Mouse (Mus musculus): ENCODE measurements at regions not wholly inside any gene's neighbourhood (a gene's known extent, or its start where the extent isn't known, plus 50 kb on each side); places are given as distances from the start of the nearest gene placed in this dataset.

DNA sequence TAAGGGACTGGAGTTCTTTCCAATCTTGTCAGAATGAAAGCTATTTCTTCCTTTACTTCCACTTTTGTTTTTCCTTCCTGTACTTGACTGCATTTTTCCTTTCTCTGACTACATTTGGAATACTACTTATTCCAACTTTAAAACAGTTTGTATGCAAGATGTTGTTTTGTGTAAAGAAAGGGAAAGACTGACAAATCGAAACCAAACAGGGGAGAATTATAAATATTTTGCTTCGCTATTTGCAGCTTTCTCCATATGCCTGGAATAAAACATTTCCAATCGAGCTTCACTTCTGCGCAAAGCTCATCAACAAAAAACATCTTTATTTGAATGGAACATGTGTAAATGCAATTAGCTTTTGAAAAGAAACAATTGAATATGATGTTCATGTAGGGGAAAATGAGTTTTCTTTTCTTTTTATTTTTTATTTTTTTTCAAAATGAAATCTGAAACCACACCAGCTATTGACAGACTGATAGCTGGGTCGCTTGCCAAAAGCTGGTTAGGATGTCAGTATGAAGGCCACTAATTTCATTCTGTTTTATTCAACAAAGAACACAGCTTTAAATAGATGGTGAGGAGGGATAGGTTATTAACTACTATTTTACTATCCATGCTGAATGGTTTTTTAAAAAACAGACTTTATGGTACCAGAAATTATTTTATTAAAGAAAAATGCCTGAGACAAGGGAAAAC, 102.7 kb downstream of the Rpl36a-ps1 start:
- H3K27ac ChIP-seq (replicated peaks; ENCODE audit: low read depth, low read length), result no peak overlapping the region
- H3K9me3 ChIP-seq (ENCODE audit: control insufficient read depth, low read length), result no peaks in the 10 kb centered on the region
- no peak for ATAC-seq (ENCODE audit: low FRiP score, low TSS enrichment)
- WGBS, result 84% methylated on average over 5 of the region's 5 CpGs
- no peaks in the 10 kb centered on the region for H3K4me1 ChIP-seq (ENCODE audit: control insufficient read depth, insufficient read depth, low read length)
- H3K4me3 ChIP-seq (replicated peaks; ENCODE audit: low read depth, low read length), result no peak overlapping the region
- no peaks in the 10 kb centered on the region for H3K36me3 ChIP-seq (ENCODE audit: control insufficient read depth, insufficient read depth, low read length)
- DNase-seq, result no peak
- H3K9ac ChIP-seq (replicated peaks; ENCODE audit: low read length), result no peak overlapping the region
- no peak overlapping the region for H3K4me2 ChIP-seq (ENCODE audit: low read length)
- H3K27me3 ChIP-seq (ENCODE audit: control insufficient read depth, insufficient read depth, low read length), result no peaks in the 10 kb centered on the region

DNA sequence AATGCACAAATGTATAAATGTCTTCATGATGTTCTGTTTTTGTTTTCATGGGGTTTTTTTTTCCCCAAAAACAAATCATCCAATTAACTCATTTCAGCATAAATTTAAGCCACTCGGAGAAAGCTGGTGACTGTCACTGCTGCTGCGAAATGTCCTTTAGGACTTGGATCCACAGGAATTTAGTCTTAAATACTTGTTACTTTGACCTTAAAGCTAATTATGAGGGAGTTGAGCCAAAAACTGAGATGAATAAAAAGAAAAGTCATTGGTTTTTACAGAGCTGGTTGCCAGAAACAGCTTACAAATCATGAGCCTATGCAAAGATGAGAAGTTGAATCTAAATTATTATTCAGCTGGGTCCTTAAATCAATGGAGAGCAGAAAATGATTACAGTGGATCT, 106.5 kb downstream of the Rpl36a-ps1 start:
- 86% methylated on average over 2 of the region's 2 CpGs for WGBS
- no peak overlapping the region for H3K9ac ChIP-seq (replicated peaks; ENCODE audit: low read length)
- H3K4me3 ChIP-seq (replicated peaks; ENCODE audit: low read depth, low read length), result no peak overlapping the region
- no peak for DNase-seq
- no peak overlapping the region for H3K27ac ChIP-seq (replicated peaks; ENCODE audit: low read depth, low read length)
- no peaks in the 10 kb centered on the region for H3K27me3 ChIP-seq (ENCODE audit: control insufficient read depth, insufficient read depth, low read length)
- ATAC-seq (ENCODE audit: low FRiP score, low TSS enrichment), result no peak
- H3K4me2 ChIP-seq (ENCODE audit: low read length), result no peak overlapping the region
- no peaks in the 10 kb centered on the region for H3K9me3 ChIP-seq (ENCODE audit: control insufficient read depth, low read length)
- no peaks in the 10 kb centered on the region for H3K36me3 ChIP-seq (ENCODE audit: control insufficient read depth, insufficient read depth, low read length)
- no peaks in the 10 kb centered on the region for H3K4me1 ChIP-seq (ENCODE audit: control insufficient read depth, insufficient read depth, low read length)

DNA sequence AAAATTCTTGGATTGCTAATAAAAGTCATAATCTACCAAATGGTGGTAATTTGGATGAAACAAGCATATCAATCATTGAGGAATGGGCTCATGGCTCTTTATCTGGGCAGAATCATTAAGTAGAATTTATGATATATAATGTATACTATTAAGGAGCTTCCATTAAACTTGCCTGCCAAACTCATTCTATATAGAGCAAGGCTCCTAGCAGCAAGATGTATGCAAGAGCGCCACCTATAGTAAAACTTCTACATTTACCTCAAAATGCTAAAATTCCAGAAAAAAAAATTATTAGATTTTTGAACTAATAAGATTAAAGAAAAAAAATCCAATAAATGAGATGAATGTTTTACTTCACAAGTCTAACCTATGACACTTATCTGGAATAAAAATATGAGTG, 107.1 kb downstream of the Rpl36a-ps1 start:
- Histone ChIP-seq H3K36me3 (ENCODE audit: control insufficient read depth, insufficient read depth, low read length) (no peaks in the 10 kb centered on the region), H3K4me3 (replicated peaks; ENCODE audit: low read depth, low read length) (no peak overlapping the region), H3K4me2 (ENCODE audit: low read length) (no peak overlapping the region), H3K9ac (replicated peaks; ENCODE audit: low read length) (no peak overlapping the region), H3K9me3 (ENCODE audit: control insufficient read depth, low read length) (no peaks in the 10 kb centered on the region), H3K27me3 (ENCODE audit: control insufficient read depth, insufficient read depth, low read length) (no peaks in the 10 kb centered on the region), H3K4me1 (ENCODE audit: control insufficient read depth, insufficient read depth, low read length) (no peaks in the 10 kb centered on the region), H3K27ac (replicated peaks; ENCODE audit: low read depth, low read length) (no peak overlapping the region)
- ATAC-seq (ENCODE audit: low FRiP score, low TSS enrichment), result no peak
- WGBS, result 9% methylated on average over 1 of the region's 1 CpGs
- peak; percentile 75 for DNase-seq

GRCm38 (mm10) chr14:98882586-98882985, 111.5 kb downstream of the Rpl36a-ps1 start:
- no peak overlapping the region for H3K4me3 ChIP-seq (replicated peaks; ENCODE audit: low read depth, low read length)
- H3K9me3 ChIP-seq (ENCODE audit: control insufficient read depth, low read length), result peaks cover 4% of the 10 kb centered on the region; the same call in 1 of the 2 replicates
- no peaks in the 10 kb centered on the region for H3K27me3 ChIP-seq (ENCODE audit: control insufficient read depth, insufficient read depth, low read length)
- DNase-seq, result no peak
- no peaks in the 10 kb centered on the region for H3K4me1 ChIP-seq (ENCODE audit: control insufficient read depth, insufficient read depth, low read length)
- H3K27ac ChIP-seq (replicated peaks; ENCODE audit: low read depth, low read length), result no peak overlapping the region
- no peak for ATAC-seq (ENCODE audit: low FRiP score, low TSS enrichment)
- no peak overlapping the region for H3K9ac ChIP-seq (replicated peaks; ENCODE audit: low read length)
- no peaks in the 10 kb centered on the region for H3K36me3 ChIP-seq (ENCODE audit: control insufficient read depth, insufficient read depth, low read length)
- 91% methylated on average over 10 of the region's 10 CpGs for WGBS
- no peak overlapping the region for H3K4me2 ChIP-seq (ENCODE audit: low read length)

- ATAC-seq (ENCODE audit: low FRiP score, low TSS enrichment) (no peak), DNase-seq (no peak)
- Histone ChIP-seq H3K9ac (replicated peaks; ENCODE audit: low read length) (no peak overlapping the region), H3K9me3 (ENCODE audit: control insufficient read depth, low read length) (peaks cover 4% of the 10 kb centered on the region; the same call in 1 of the 2 replicates), H3K4me2 (ENCODE audit: low read length) (no peak overlapping the region), H3K4me3 (replicated peaks; ENCODE audit: low read depth, low read length) (no peak overlapping the region), H3K36me3 (ENCODE audit: control insufficient read depth, insufficient read depth, low read length) (no peaks in the 10 kb centered on the region), H3K4me1 (ENCODE audit: control insufficient read depth, insufficient read depth, low read length) (no peaks in the 10 kb centered on the region), H3K27me3 (ENCODE audit: control insufficient read depth, insufficient read depth, low read length) (no peaks in the 10 kb centered on the region), H3K27ac (replicated peaks; ENCODE audit: low read depth, low read length) (no peak overlapping the region)
- whole genome bisulfite sequencing, result 81% methylated on average over 3 of the region's 3 CpGs
Observed at GRCm38 (mm10) chr14:98877956-98878355, 116.2 kb downstream of the Rpl36a-ps1 start.

DNA sequence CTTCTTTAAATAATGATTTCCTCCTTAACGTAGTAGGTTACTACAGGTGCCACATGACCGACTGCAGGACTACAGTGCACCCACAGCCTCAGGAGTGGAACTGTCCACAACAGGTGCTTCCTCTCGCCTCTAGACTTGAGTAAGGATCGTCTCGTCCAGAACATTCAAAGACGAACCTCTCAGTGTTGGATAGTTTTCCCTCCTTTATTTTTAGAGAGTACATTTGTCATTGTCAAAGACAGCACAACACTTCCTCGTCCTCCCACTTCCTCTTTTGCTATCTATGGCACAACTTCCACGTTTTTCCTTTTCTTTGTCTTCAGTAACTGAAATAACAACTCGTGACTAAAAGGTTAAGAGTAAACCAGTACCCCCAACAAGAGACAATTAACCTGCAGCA, 120.7 kb downstream of the Rpl36a-ps1 start:
- DNase-seq, result no peak

DNA sequence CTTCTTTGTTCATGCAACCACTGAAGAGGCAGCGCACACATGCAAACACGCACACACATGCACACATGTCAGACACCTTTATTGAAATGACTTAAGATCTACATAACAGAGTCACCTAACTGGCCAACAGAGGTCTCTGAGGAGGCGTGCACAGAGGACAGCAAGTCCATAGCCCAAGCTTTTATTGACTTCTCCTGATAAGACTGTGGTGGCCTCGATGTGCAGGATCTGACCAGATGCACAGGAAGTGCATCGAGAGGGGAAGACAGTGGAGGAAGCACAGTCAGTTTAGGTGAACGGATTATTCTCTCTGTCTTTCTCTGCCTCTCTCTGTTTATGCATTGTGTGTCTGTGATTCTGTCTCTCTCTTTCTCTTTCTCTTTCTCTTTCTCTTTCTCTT, 124.2 kb downstream of the Rpl36a-ps1 start:
- WGBS, result 90% methylated on average over 6 of the region's 6 CpGs
- ATAC-seq (ENCODE audit: low FRiP score, low TSS enrichment), result no peak
- DNase-seq, result no peak
- no peaks in the 10 kb centered on the region for H3K4me1 ChIP-seq (ENCODE audit: control insufficient read depth, insufficient read depth, low read length)
- no peak overlapping the region for H3K27ac ChIP-seq (replicated peaks; ENCODE audit: low read depth, low read length)
- no peaks in the 10 kb centered on the region for H3K9me3 ChIP-seq (ENCODE audit: control insufficient read depth, low read length)
- no peaks in the 10 kb centered on the region for H3K27me3 ChIP-seq (ENCODE audit: control insufficient read depth, insufficient read depth, low read length)
- H3K36me3 ChIP-seq (ENCODE audit: control insufficient read depth, insufficient read depth, low read length), result no peaks in the 10 kb centered on the region
- no peak overlapping the region for H3K9ac ChIP-seq (replicated peaks; ENCODE audit: low read length)
- no peak overlapping the region for H3K4me3 ChIP-seq (replicated peaks; ENCODE audit: low read depth, low read length)
- H3K4me2 ChIP-seq (ENCODE audit: low read length), result no peak overlapping the region

More for the DNA sequence above, 120.7 kb downstream of the Rpl36a-ps1 start:
- no peak overlapping the region for H3K4me2 ChIP-seq (ENCODE audit: low read length)
- H3K4me3 ChIP-seq (replicated peaks; ENCODE audit: low read depth, low read length), result no peak overlapping the region
- no peak overlapping the region for H3K9ac ChIP-seq (replicated peaks; ENCODE audit: low read length)
- H3K36me3 ChIP-seq (ENCODE audit: control insufficient read depth, insufficient read depth, low read length), result no peaks in the 10 kb centered on the region
- H3K27ac ChIP-seq (replicated peaks; ENCODE audit: low read depth, low read length), result no peak overlapping the region
- ATAC-seq (ENCODE audit: low FRiP score, low TSS enrichment), result no peak
- H3K4me1 ChIP-seq (ENCODE audit: control insufficient read depth, insufficient read depth, low read length), result no peaks in the 10 kb centered on the region
- H3K9me3 ChIP-seq (ENCODE audit: control insufficient read depth, low read length), result no peaks in the 10 kb centered on the region
- H3K27me3 ChIP-seq (ENCODE audit: control insufficient read depth, insufficient read depth, low read length), result no peaks in the 10 kb centered on the region
- 90% methylated on average over 9 of the region's 9 CpGs for WGBS

- Histone ChIP-seq H3K4me3 (replicated peaks; ENCODE audit: low read depth, low read length) (no peak overlapping the region), H3K4me2 (ENCODE audit: low read length) (no peak overlapping the region), H3K9me3 (ENCODE audit: control insufficient read depth, low read length) (no peaks in the 10 kb centered on the region), H3K36me3 (ENCODE audit: control insufficient read depth, insufficient read depth, low read length) (no peaks in the 10 kb centered on the region), H3K9ac (replicated peaks; ENCODE audit: low read length) (no peak overlapping the region), H3K27ac (replicated peaks; ENCODE audit: low read depth, low read length) (no peak overlapping the region), H3K27me3 (ENCODE audit: control insufficient read depth, insufficient read depth, low read length) (no peaks in the 10 kb centered on the region), H3K4me1 (ENCODE audit: control insufficient read depth, insufficient read depth, low read length) (no peaks in the 10 kb centered on the region)
- no peak for ATAC-seq (ENCODE audit: low FRiP score, low TSS enrichment)
- DNase-seq, result no peak
Observed at GRCm38 (mm10) chr14:98866880-98867279, 127.2 kb downstream of the Rpl36a-ps1 start.

- H3K4me3 ChIP-seq (replicated peaks; ENCODE audit: low read depth, low read length), result no peak overlapping the region
- WGBS, result 91% methylated on average over 6 of the region's 6 CpGs
- no peaks in the 10 kb centered on the region for H3K27me3 ChIP-seq (ENCODE audit: control insufficient read depth, insufficient read depth, low read length)
- ATAC-seq (ENCODE audit: low FRiP score, low TSS enrichment) (no peak), DNase-seq (no peak)
- H3K4me1 ChIP-seq (ENCODE audit: control insufficient read depth, insufficient read depth, low read length), result no peaks in the 10 kb centered on the region
- no peaks in the 10 kb centered on the region for H3K9me3 ChIP-seq (ENCODE audit: control insufficient read depth, low read length)
- no peak overlapping the region for H3K9ac ChIP-seq (replicated peaks; ENCODE audit: low read length)
- no peak overlapping the region for H3K27ac ChIP-seq (replicated peaks; ENCODE audit: low read depth, low read length)
- no peak overlapping the region for H3K4me2 ChIP-seq (ENCODE audit: low read length)
- H3K36me3 ChIP-seq (ENCODE audit: control insufficient read depth, insufficient read depth, low read length), result no peaks in the 10 kb centered on the region
Observed at GRCm38 (mm10) chr14:98864001-98864400, 130.1 kb downstream of the Rpl36a-ps1 start.

Data from midbrain, embryonic 14.5 days (tissue).